In genomic region chr7:108954185-108954584, GRCm38 (mm10) we compare ENCODE assay signal across 9 mouse cellular contexts. TPM values are rescaled to one million over a fixed set of nuclear protein-coding genes. Genes with fewer than 3 reads are reported as not detected.
DNase-seq lines count a peak whose midpoint lies in the region; ATAC-seq and TF ChIP-seq lines count a peak whose summit lies in the region.
"Had no signal": no experiment of that assay in that cellular context is flagged by ENCODE, and none has a peak within 500 bp of the region (broad histone marks: within the 10 kb centered on the region; RNA-seq: fewer than 3 reads in every experiment).

No protein-coding gene starts in this region.

- no peaks in the 10 kb centered on the region for H3K4me1 ChIP-seq in midbrain, postnatal 0 days (ENCODE audit: insufficient read depth, low read length)
- H3K4me1 ChIP-seq in midbrain, embryonic 11.5 days (ENCODE audit: control insufficient read depth, insufficient read depth, low read length), result peaks cover 3% of the 10 kb centered on the region; the same call in 1 of the 2 replicates

- no peak for TF ChIP-seq POLR2A in brain, embryonic 14.5 days (IDR thresholded peaks at IDR 0.05; ENCODE audit: borderline replicate concordance, extremely low read depth, insufficient read depth, insufficient read length, poor library complexity, severe bottlenecking)

- no peak overlapping the region for H3K27ac ChIP-seq in midbrain, postnatal 0 days (ENCODE audit: low read depth, low read length)
- no peak overlapping the region for H3K27ac ChIP-seq in midbrain, embryonic 11.5 days (ENCODE audit: low read depth, low read length)
- H3K27ac ChIP-seq: hindbrain, embryonic 15.5 days had no signal

- H3K36me3 ChIP-seq in midbrain, postnatal 0 days (ENCODE audit: insufficient read depth, low read length), result no peaks in the 10 kb centered on the region
- H3K36me3 ChIP-seq in midbrain, embryonic 11.5 days (ENCODE audit: control insufficient read depth, insufficient read depth, low read length), result no peaks in the 10 kb centered on the region
- H3K36me3 ChIP-seq: hindbrain, embryonic 15.5 days had no signal

- no peak overlapping the region for H3K9ac ChIP-seq in midbrain, postnatal 0 days (replicated peaks; ENCODE audit: low read length, poor library complexity, severe bottlenecking)
- H3K9ac ChIP-seq in midbrain, embryonic 11.5 days (ENCODE audit: low read length), result no peak overlapping the region
- H3K9ac ChIP-seq: hindbrain, embryonic 15.5 days had no signal

- no peak for ATAC-seq in midbrain, postnatal 0 days (ENCODE audit: low FRiP score)
- ATAC-seq in midbrain, embryonic 11.5 days (ENCODE audit: low FRiP score), result no peak

- H3K27me3 ChIP-seq in midbrain, postnatal 0 days (ENCODE audit: insufficient read depth, low read length), result peaks cover 9% of the 10 kb centered on the region; the same call in 1 of the 2 replicates
- H3K27me3 ChIP-seq in midbrain, embryonic 11.5 days (ENCODE audit: control insufficient read depth, insufficient read depth, low read length), result peaks cover 35% of the 10 kb centered on the region

- WGBS in midbrain, postnatal 0 days, result 61% methylated on average over 4 of the region's 4 CpGs
- 55% methylated on average over 4 of the region's 4 CpGs for WGBS in midbrain, embryonic 11.5 days

- no peaks in the 10 kb centered on the region for H3K9me3 ChIP-seq in midbrain, postnatal 0 days (ENCODE audit: low read length)
- H3K9me3 ChIP-seq in midbrain, embryonic 11.5 days (ENCODE audit: control insufficient read depth, low read length), result no peaks in the 10 kb centered on the region
- H3K9me3 ChIP-seq: hindbrain, embryonic 15.5 days had no signal

- no peak overlapping the region for H3K4me2 ChIP-seq in midbrain, postnatal 0 days (ENCODE audit: low read depth, low read length, poor library complexity, severe bottlenecking)
- H3K4me2 ChIP-seq in midbrain, embryonic 11.5 days, result no peak overlapping the region
- H3K4me2 ChIP-seq: hindbrain, embryonic 15.5 days had no signal

- H3K4me3 ChIP-seq in midbrain, postnatal 0 days (ENCODE audit: low read depth, low read length), result no peak overlapping the region
- H3K4me3 ChIP-seq in midbrain, embryonic 11.5 days (ENCODE audit: low read depth, low read length), result no peak overlapping the region
- H3K4me3 ChIP-seq: hindbrain, embryonic 15.5 days had no signal

- peak; percentile 11 for DNase-seq in gastrocnemius, adult 18-20 months (ENCODE audit: low spot score)
- no peak for DNase-seq in gastrocnemius, postnatal 25 days
- DNase-seq in midbrain, postnatal 0 days (ENCODE audit: low spot score), result peak; percentile 42
- no peak for DNase-seq in midbrain, embryonic 11.5 days (ENCODE audit: low spot score, missing footprints)
- DNase-seq in brain, embryonic 14.5 days (ENCODE audit: low read depth), result peak; percentile 35
- DNase-seq in lung, postnatal 14 days, result peak; percentile 25
- no peak for DNase-seq in frontal cortex, postnatal 36 days (ENCODE audit: low spot score in 2 of 2)
- DNase-seq in right cerebral cortex, postnatal 10 days (ENCODE audit: low spot score in 2 of 2), result no peak

- peak; percentile 65 for TF ChIP-seq CTCF in midbrain, postnatal 0 days (IDR thresholded peaks at IDR 0.05)
- TF ChIP-seq CTCF in brain, embryonic 14.5 days (IDR thresholded peaks at IDR 0.05; ENCODE audit: borderline replicate concordance, extremely low read depth, insufficient read depth, insufficient read length), result peak; percentile 52; the same call in 1 of the 2 replicates

RNA-seq across cellular contexts. Expression of gene Tub, which starts 4.0 kb away (rescaled TPM):
- under 1 TPM; 0.30 to 0.59 TPM for total RNA-seq in gastrocnemius, adult 18-20 months (2021)
- total RNA-seq in gastrocnemius, postnatal 25 days (2021), result under 1 TPM; 0.69 to 0.70 TPM
- 159 and 207 TPM in 2 replicates for total RNA-seq in midbrain, postnatal 0 days (2014; rRNA removed)
- polyA plus RNA-seq in midbrain, postnatal 0 days (2015; fragmentation: Nextera tagmentation; extraction: Ambion mirVana), result 42.8 and 44.3 TPM in 2 replicates
- 10.5 TPM in 2 replicates for polyA plus RNA-seq in midbrain, embryonic 11.5 days (2014; fragmentation: Nextera tagmentation; extraction: Ambion mirVana)
- polyA plus RNA-seq in brain, embryonic 14.5 days (2012; rRNA removed), result 109 and 143 TPM in 2 replicates

RNA-seq across cellular contexts. Expression of gene Eif3f, which starts 20.0 kb away (rescaled TPM):
- 100 to 1,000 TPM; 119 TPM for total RNA-seq in gastrocnemius, adult 18-20 months (2021)
- 10 to 100 TPM; 86.5 to 98.1 TPM for total RNA-seq in gastrocnemius, postnatal 25 days (2021)
- 121 TPM in 2 replicates for total RNA-seq in midbrain, postnatal 0 days (2014; rRNA removed)
- polyA plus RNA-seq in midbrain, postnatal 0 days (2015; fragmentation: Nextera tagmentation; extraction: Ambion mirVana), result 73.9 and 77.8 TPM in 2 replicates
- 73.0 and 85.0 TPM in 2 replicates for polyA plus RNA-seq in midbrain, embryonic 11.5 days (2014; fragmentation: Nextera tagmentation; extraction: Ambion mirVana)
- polyA plus RNA-seq in brain, embryonic 14.5 days (2012; rRNA removed), result 91.2 and 150 TPM in 2 replicates

RNA-seq across cellular contexts. Expression of gene Nlrp10, which starts 24.2 kb away (rescaled TPM):
- 1 to 10 TPM; 1.1 to 2.7 TPM for total RNA-seq in gastrocnemius, adult 18-20 months (2021)
- total RNA-seq in gastrocnemius, postnatal 25 days (2021), result 1 to 10 TPM in 1 of 2 experiments, under 1 TPM in 1; 0.75 to 1.6 TPM
- total RNA-seq in midbrain, postnatal 0 days (2014; rRNA removed), result 0.22 TPM in 1 of 2 replicates, not detected in the other
- polyA plus RNA-seq in midbrain, postnatal 0 days (2015; fragmentation: Nextera tagmentation; extraction: Ambion mirVana), result not detected in 2 replicates
- polyA plus RNA-seq in midbrain, embryonic 11.5 days (2014; fragmentation: Nextera tagmentation; extraction: Ambion mirVana), result not detected in 2 replicates
- not detected in 2 replicates for polyA plus RNA-seq in brain, embryonic 14.5 days (2012; rRNA removed)

RNA-seq across cellular contexts. Expression of gene Olfr519, which starts 60.0 kb away (rescaled TPM):
- total RNA-seq in gastrocnemius, adult 18-20 months (2021), result not detected
- not detected for total RNA-seq in gastrocnemius, postnatal 25 days (2021)
- total RNA-seq in midbrain, postnatal 0 days (2014; rRNA removed), result not detected in 2 replicates
- not detected in 2 replicates for polyA plus RNA-seq in midbrain, postnatal 0 days (2015; fragmentation: Nextera tagmentation; extraction: Ambion mirVana)
- not detected in 2 replicates for polyA plus RNA-seq in midbrain, embryonic 11.5 days (2014; fragmentation: Nextera tagmentation; extraction: Ambion mirVana)
- polyA plus RNA-seq in brain, embryonic 14.5 days (2012; rRNA removed), result not detected in 2 replicates
- polyA plus RNA-seq: hindbrain, embryonic 15.5 days had no signal

Comparison
In these comparisons a context has a peak if more than half of its experiments do, and no peak if none do; other contexts are left out.
1. DNase-seq: peak in gastrocnemius, adult 18-20 months (single experiment), midbrain, postnatal 0 days (single experiment), brain, embryonic 14.5 days (single experiment) and lung, postnatal 14 days (single experiment); none in gastrocnemius, postnatal 25 days (single experiment), midbrain, embryonic 11.5 days (single experiment), frontal cortex, postnatal 36 days (0 of 2) and right cerebral cortex, postnatal 10 days (0 of 2).
2. RNA of gene Tub, which starts 4.0 kb away (total RNA-seq): 159 to 207 TPM in midbrain, postnatal 0 days; 0.69 to 0.70 TPM in gastrocnemius, postnatal 25 days and 0.30 to 0.59 TPM in gastrocnemius, adult 18-20 months; every median in the first group is over 10 times any median in the second.